Mouse (Mus musculus): ENCODE measurements around the gene Pogk.
A peak's percentile ranks its signal among the peaks of the same experiment; 100 is the strongest.

GRCm38 (mm10) chr1:166360157-166360855 is 49.4 kb downstream of the Pogk start:
- TF ChIP-seq CTCF (conservative IDR thresholded peaks at IDR 0.05 in 1 of 2, IDR thresholded peaks at IDR 0.05 in 1 of 2; ENCODE audit: low read depth in 2 of 2, low read length in 2 of 2) (peak; percentile 36 to 95), EP300 (IDR thresholded peaks at IDR 0.05; ENCODE audit: low read length) (no peak), PAX5 (IDR thresholded peaks at IDR 0.05; ENCODE audit: low read length) (no peak), BHLHE40 (IDR thresholded peaks at IDR 0.05; ENCODE audit: low read depth, low read length) (no peak), CHD2 (IDR thresholded peaks at IDR 0.05; ENCODE audit: low read length) (peak; percentile 25; the same call in 1 of the 2 replicates), GABPA (IDR thresholded peaks at IDR 0.05; ENCODE audit: insufficient replicate concordance, low read depth, low read length) (no peak), POLR2A (IDR thresholded peaks at IDR 0.05; ENCODE audit: low read depth, low read length) (no peak), E2F4 (IDR thresholded peaks at IDR 0.05; ENCODE audit: insufficient replicate concordance, low read depth, low read length) (no peak), TCF12 (IDR thresholded peaks at IDR 0.05; ENCODE audit: low read depth, low read length) (no peak), ZC3H11A (IDR thresholded peaks at IDR 0.05; ENCODE audit: low read depth, low read length) (peak; percentile 36)

All from CH12.LX (cell line).